Mouse (Mus musculus) fat pad, adult 2 months (tissue): ENCODE results near the gene Susd3.

Experiments used
- DNase-seq: peaks from one replicate; pipeline ENCODE4 v3.0.0-alpha.2; 2011; ENCODE audit warnings: low read depth, low spot score; ENCODE audit errors: extremely low read depth

The Susd3 gene

GRCm38 (mm10) chr13:49188219-49188965 is 60.1 kb downstream of the Susd3 start:
- no peak for DNase-seq

GRCm38 (mm10) chr13:49187288-49188218 is 61.0 kb downstream of the Susd3 start, which contains the start of gene Ninj1:
Gene Ninj1 (plus strand): TSS chr13:49187485.
- no peak for DNase-seq

DNA sequence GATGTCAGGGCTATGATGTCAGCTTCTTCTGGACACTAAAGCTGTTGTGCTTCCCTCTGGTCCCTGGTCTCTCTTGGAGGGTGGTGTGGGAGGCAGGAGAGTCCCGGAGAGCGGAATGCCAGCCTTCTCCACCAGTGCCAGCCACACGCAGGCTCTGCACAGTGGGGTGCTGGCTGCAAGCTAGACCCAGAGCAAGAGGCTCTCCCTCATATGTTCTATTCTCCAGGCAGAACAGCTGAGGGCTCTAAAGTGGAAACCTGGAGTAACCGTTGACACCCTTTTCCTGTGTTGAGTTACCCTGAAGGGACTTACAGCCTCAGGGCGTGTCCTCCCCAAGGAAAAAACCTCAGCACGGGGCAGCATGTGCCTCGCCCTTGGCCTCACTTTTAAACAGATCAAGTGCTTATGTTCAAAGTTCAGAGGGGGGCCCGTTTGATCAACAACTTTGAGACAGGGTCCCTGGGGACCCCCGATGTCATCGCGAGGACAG is 61.7 kb downstream of the Susd3 start:
- DNase-seq, result no peak

- DNase-seq, result peak; percentile 36
Measured at GRCm38 (mm10) chr13:49183646-49184045, 64.9 kb downstream of the Susd3 start.

DNA sequence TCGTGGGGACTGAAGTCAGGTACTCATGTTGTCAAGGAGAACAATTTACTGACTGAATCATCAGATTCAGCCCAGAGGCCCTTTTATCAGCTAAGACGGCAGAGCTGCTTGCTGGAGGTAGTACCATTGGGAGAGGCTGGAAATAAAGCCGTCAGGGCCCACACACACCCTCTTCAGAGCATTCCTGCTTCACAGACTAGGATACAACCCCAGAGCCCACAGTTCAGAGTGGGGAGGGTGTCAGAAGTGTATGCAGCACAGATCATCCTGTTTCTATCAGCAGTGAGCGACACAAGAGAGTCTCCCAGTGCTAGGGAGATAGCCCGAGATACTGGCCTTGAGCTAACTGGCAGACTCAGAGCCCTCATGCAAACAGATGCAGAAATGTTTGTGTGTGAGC is 65.3 kb downstream of the Susd3 start:
- DNase-seq, result no peak

DNA sequence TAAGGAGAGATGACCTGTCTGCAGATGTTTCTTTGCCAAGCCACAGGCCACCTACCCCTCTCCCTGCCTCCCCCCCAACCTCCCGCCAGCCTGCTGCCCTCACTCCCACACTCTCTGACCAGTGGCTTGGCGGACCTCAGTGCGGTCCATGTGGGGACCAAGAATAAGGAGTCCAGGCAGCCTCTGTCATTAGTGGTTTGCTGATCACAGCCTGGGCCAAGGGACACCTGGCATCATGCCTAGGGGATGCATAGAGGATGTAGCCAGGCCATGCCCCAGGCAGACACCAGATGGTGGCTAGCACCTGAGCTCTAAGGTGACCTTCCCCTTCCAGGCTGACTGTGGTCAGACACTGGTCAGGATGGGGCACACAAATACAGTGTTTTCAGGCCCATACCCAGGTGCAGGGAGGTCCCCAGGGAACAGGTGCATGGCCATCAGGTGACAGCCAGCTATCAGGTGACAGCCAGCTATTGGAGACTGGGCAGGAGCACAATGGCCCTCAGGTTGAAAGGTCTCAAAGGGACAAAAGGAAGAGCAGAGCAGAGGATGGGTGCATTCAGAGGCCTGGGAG is 67.0 kb downstream of the Susd3 start:
- no peak for DNase-seq

DNA sequence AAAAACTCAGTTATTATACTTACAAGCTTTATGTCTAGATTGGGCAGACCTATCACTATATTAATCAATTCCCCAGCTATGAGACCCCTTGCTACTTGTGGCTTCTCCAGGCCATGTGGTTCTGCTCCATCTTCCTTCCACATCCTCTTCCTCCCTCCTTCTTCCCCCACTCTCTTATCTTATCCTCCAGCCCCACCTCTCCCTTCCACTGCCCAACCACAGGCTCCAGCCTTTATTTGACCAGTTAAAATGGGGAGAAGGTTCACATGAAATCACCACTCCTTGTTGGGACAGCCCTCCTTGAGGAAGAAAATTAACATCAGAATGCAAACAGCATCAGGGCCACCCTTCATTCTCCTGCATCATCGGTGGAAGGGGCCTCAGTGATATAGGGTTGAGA is 67.8 kb downstream of the Susd3 start:
- DNase-seq, result no peak
